Mouse (Mus musculus) G1E (cell line): ENCODE results near the gene Dach1. TPM values are rescaled to one million over a fixed set of nuclear protein-coding genes. Genes with fewer than 3 reads are reported as not detected.

Source experiments
- ATAC-seq: 2 replicates; pipeline ENCODE4 v1.8.0; 2016; ENCODE audit warnings: mild to moderate bottlenecking; ENCODE audit not compliant: insufficient number of reproducible peaks, poor library complexity, low FRiP score, severe bottlenecking; ENCODE audit errors: extremely low read depth
- DNase-seq: peaks from one replicate; pipeline ENCODE4 v3.0.0; 2012; ENCODE audit warnings: low spot score
- H3K27me3 ChIP-seq: 2 replicates; pipeline ENCODE4 v1.6.1; 2012; ENCODE audit warnings: mild to moderate bottlenecking, low read length, inconsistent platforms; ENCODE audit not compliant: insufficient read depth
- H3K36me3 ChIP-seq: replicated peaks from 2 replicates; pipeline ENCODE3; 2012; ENCODE audit warnings: mild to moderate bottlenecking, inconsistent platforms
- H3K4me1 ChIP-seq: 2 replicates; pipeline ENCODE4 v1.6.1; 2012; ENCODE audit warnings: low read depth, low read length, inconsistent platforms, mixed read lengths; ENCODE audit not compliant: insufficient read depth
- H3K4me3 ChIP-seq: 2 replicates; pipeline ENCODE4 v1.5.1; 2012; ENCODE audit warnings: low read depth, mild to moderate bottlenecking, inconsistent platforms, low read length, moderate library complexity, mixed read lengths
- H3K9me3 ChIP-seq: replicated peaks from 2 replicates; pipeline ENCODE4 v1.6.1; 2012; ENCODE audit warnings: inconsistent platforms
- CTCF ChIP-seq: IDR thresholded peaks from 2 replicates; pipeline ENCODE4 v1.5.1; 2012; ENCODE audit warnings: low read depth, low read length, inconsistent platforms, mixed read lengths
- GATA1 ChIP-seq: IDR thresholded peaks from 2 replicates; pipeline ENCODE4 v1.6.1; 2012; ENCODE audit warnings: borderline replicate concordance, low read length, inconsistent platforms, mixed read lengths
- GATA2 ChIP-seq: IDR thresholded peaks from 2 replicates; pipeline ENCODE4 v1.6.1; 2012; ENCODE audit warnings: low read depth, low read length, inconsistent platforms, borderline replicate concordance
- POLR2AphosphoS5 ChIP-seq: IDR thresholded peaks from 2 replicates; pipeline ENCODE4 v1.6.1; 2012; ENCODE audit warnings: low read depth, low read length, inconsistent platforms; ENCODE audit not compliant: insufficient replicate concordance
- TAL1 ChIP-seq: conservative IDR thresholded peaks from 2 replicates; pipeline ENCODE4 v1.6.1; 2012; ENCODE audit warnings: low read depth, low read length, inconsistent platforms, mixed read lengths
- polyA plus RNA-seq: library from polyadenylated mRNA; stranded (reverse); fragments of >175 nt; gene quantifications from 2 replicates; pipeline ENCODE4 v1.2.3, GENCODE M21; 2012
- total RNA-seq, 2 experiments: library from RNA; stranded (forward) in 1 of 2; stranded (reverse) in 1 of 2; fragments of 200-1000 nt in 1 of 2; fragments of >200 nt in 1 of 2; fragmentation: Nextera tagmentation in 1 of 2; gene quantifications; 2 replicates each; pipeline ENCODE4 v1.2.3; 2014 to 2017

Dach1 gene
- total and polyA plus RNA-seq, 3 experiments = 0.05 TPM; not detected in 2

GRCm38 (mm10) chr14:97742785-97743184 is 426.8 kb downstream of the Dach1 start:
- no peak overlapping the region for H3K4me3 ChIP-seq
- peaks cover 9% of the 10 kb centered on the region; the same call in 1 of the 2 replicates for H3K9me3 ChIP-seq
- no peak for DNase-seq
- no peaks in the 10 kb centered on the region for H3K4me1 ChIP-seq
- H3K36me3 ChIP-seq = no peaks in the 10 kb centered on the region
- no peak for ATAC-seq
- H3K27me3 ChIP-seq = no peaks in the 10 kb centered on the region
- TF ChIP-seq POLR2AphosphoS5 (no peak), TAL1 (no peak), CTCF (no peak), GATA2 (no peak), GATA1 (no peak)
